Mouse (Mus musculus): Measurements from ENCODE around the gene Nup188.
A peak's percentile ranks its signal among the peaks of the same experiment; 100 is the strongest.

GRCm38 (mm10) chr2:30316136-30316535 lies 29.9 kb downstream of the Nup188 start:
- TF ChIP-seq CTCF (conservative IDR thresholded peaks at IDR 0.05; ENCODE audit: low read length): peak; percentile 45
- TF ChIP-seq NANOG (IDR thresholded peaks at IDR 0.05; ENCODE audit: borderline replicate concordance, low read length): no peak

All from E14TG2a.4 (cell line).